Mouse (Mus musculus): ENCODE measurements around the gene Gmeb2. TPM values are rescaled to one million over a fixed set of nuclear protein-coding genes. Genes with fewer than 3 reads are reported as not detected.

Gmeb2 gene
- polyA plus RNA-seq, 1 experiment from 2014 or later: 15.9 TPM

- H3K9ac ChIP-seq: no peak overlapping the region
- no peaks in the 10 kb centered on the region for H3K36me3 ChIP-seq
- no peak for ATAC-seq (ENCODE audit: insufficient number of reproducible peaks, insufficient read depth, low FRiP score, low TSS enrichment, low read depth)
- peaks cover 8% of the 10 kb centered on the region for H3K4me1 ChIP-seq
- H3K4me2 ChIP-seq: no peak overlapping the region
- WGBS: 72% methylated on average over 2 of the region's 2 CpGs
- H3K27me3 ChIP-seq: no peaks in the 10 kb centered on the region
- no peak overlapping the region for H3K27ac ChIP-seq
- no peaks in the 10 kb centered on the region for H3K9me3 ChIP-seq
- H3K4me3 ChIP-seq: no peak overlapping the region
Observed at GRCm38 (mm10) chr2:181238861-181239260, 49.0 kb downstream of the Gmeb2 start.

GRCm38 (mm10) chr2:181238091-181238610 lies 49.7 kb downstream of the Gmeb2 start:
- H3K27ac ChIP-seq: no peak overlapping the region
- H3K9me3 ChIP-seq: no peaks in the 10 kb centered on the region
- 80% methylated on average over 10 of the region's 10 CpGs for WGBS
- peaks cover 7% of the 10 kb centered on the region for H3K4me1 ChIP-seq
- no peak overlapping the region for H3K9ac ChIP-seq
- H3K36me3 ChIP-seq: no peaks in the 10 kb centered on the region
- H3K27me3 ChIP-seq: no peaks in the 10 kb centered on the region
- H3K4me3 ChIP-seq: no peak overlapping the region
- no peak for ATAC-seq (ENCODE audit: insufficient number of reproducible peaks, insufficient read depth, low FRiP score, low TSS enrichment, low read depth)
- no peak overlapping the region for H3K4me2 ChIP-seq

- Histone ChIP-seq H3K4me1 (peaks cover 7% of the 10 kb centered on the region), H3K27ac (no peak overlapping the region)
- WGBS: 90% methylated on average over 17 of the region's 17 CpGs
Observed at GRCm38 (mm10) chr2:181237251-181238014, 50.4 kb downstream of the Gmeb2 start.

GRCm38 (mm10) chr2:181235681-181236566 lies 51.9 kb downstream of the Gmeb2 start:
- no peak; the same call in 1 of the 2 replicates for ATAC-seq (ENCODE audit: insufficient number of reproducible peaks, insufficient read depth, low FRiP score, low TSS enrichment, low read depth)
- Histone ChIP-seq H3K9ac (no peak overlapping the region), H3K4me3 (no peak overlapping the region), H3K4me2 (no peak overlapping the region), H3K27me3 (no peaks in the 10 kb centered on the region), H3K36me3 (no peaks in the 10 kb centered on the region), H3K9me3 (no peaks in the 10 kb centered on the region), H3K4me1 (no peaks in the 10 kb centered on the region), H3K27ac (no peak overlapping the region)
- 85% methylated on average over 23 of the region's 23 CpGs for WGBS

More at GRCm38 (mm10) chr2:181237251-181238014, 50.4 kb downstream of the Gmeb2 start:
- Histone ChIP-seq H3K4me2 (no peak overlapping the region), H3K36me3 (no peaks in the 10 kb centered on the region), H3K27me3 (no peaks in the 10 kb centered on the region), H3K4me3 (no peak overlapping the region), H3K9me3 (no peaks in the 10 kb centered on the region), H3K9ac (no peak overlapping the region)
- ATAC-seq (ENCODE audit: insufficient number of reproducible peaks, insufficient read depth, low FRiP score, low TSS enrichment, low read depth): no peak

- 93% methylated on average over 11 of the region's 11 CpGs for whole genome bisulfite sequencing
- no peaks in the 10 kb centered on the region for H3K27me3 ChIP-seq
- no peak overlapping the region for H3K4me3 ChIP-seq
- H3K9me3 ChIP-seq: no peaks in the 10 kb centered on the region
- H3K4me1 ChIP-seq: no peaks in the 10 kb centered on the region
- H3K27ac ChIP-seq: no peak overlapping the region
- H3K4me2 ChIP-seq: no peak overlapping the region
- ATAC-seq (ENCODE audit: insufficient number of reproducible peaks, insufficient read depth, low FRiP score, low TSS enrichment, low read depth): no peak
- H3K9ac ChIP-seq: no peak overlapping the region
- no peaks in the 10 kb centered on the region for H3K36me3 ChIP-seq
Observed at GRCm38 (mm10) chr2:181234680-181235079, 53.2 kb downstream of the Gmeb2 start.

GRCm38 (mm10) chr2:181233443-181233842 lies 54.4 kb downstream of the Gmeb2 start:
- no peaks in the 10 kb centered on the region for H3K27me3 ChIP-seq
- no peaks in the 10 kb centered on the region for H3K9me3 ChIP-seq
- H3K4me1 ChIP-seq: no peaks in the 10 kb centered on the region
- no peaks in the 10 kb centered on the region; the same call in 1 of the 2 replicates for H3K36me3 ChIP-seq
- no peak overlapping the region for H3K4me2 ChIP-seq
- 89% methylated on average over 15 of the region's 15 CpGs for WGBS
- no peak overlapping the region for H3K9ac ChIP-seq
- H3K27ac ChIP-seq: no peak overlapping the region
- ATAC-seq (ENCODE audit: insufficient number of reproducible peaks, insufficient read depth, low FRiP score, low TSS enrichment, low read depth): no peak
- H3K4me3 ChIP-seq: no peak overlapping the region

GRCm38 (mm10) chr2:181231171-181231570 lies 56.7 kb downstream of the Gmeb2 start:
- no peak for ATAC-seq (ENCODE audit: insufficient number of reproducible peaks, insufficient read depth, low FRiP score, low TSS enrichment, low read depth)
- Histone ChIP-seq H3K4me3 (no peak overlapping the region), H3K27ac (no peak overlapping the region), H3K9me3 (no peaks in the 10 kb centered on the region), H3K27me3 (no peaks in the 10 kb centered on the region), H3K9ac (no peak overlapping the region), H3K4me1 (0 out of 2 replicates have a peak, but pooled peaks cover 7% of the 10 kb centered on the region), H3K4me2 (no peak overlapping the region), H3K36me3 (no peaks in the 10 kb centered on the region; the same call in 1 of the 2 replicates)
- 75% methylated on average over 20 of the region's 20 CpGs for WGBS

- 62% methylated on average over 1 of the region's 1 CpGs for WGBS
- Histone ChIP-seq H3K27ac (no peak overlapping the region; the same call in 1 of the 2 replicates), H3K4me2 (no peak overlapping the region), H3K27me3 (no peaks in the 10 kb centered on the region), H3K9ac (no peak overlapping the region), H3K9me3 (no peaks in the 10 kb centered on the region), H3K36me3 (no peaks in the 10 kb centered on the region; the same call in 1 of the 2 replicates), H3K4me3 (no peak overlapping the region), H3K4me1 (0 out of 2 replicates have a peak, but pooled peaks cover 7% of the 10 kb centered on the region)
- ATAC-seq (ENCODE audit: insufficient number of reproducible peaks, insufficient read depth, low FRiP score, low TSS enrichment, low read depth): no peak
Observed at GRCm38 (mm10) chr2:181228335-181228734, 59.5 kb downstream of the Gmeb2 start.

- Histone ChIP-seq H3K27me3 (no peaks in the 10 kb centered on the region), H3K4me1 (0 out of 2 replicates have a peak, but pooled peaks cover 7% of the 10 kb centered on the region), H3K36me3 (no peaks in the 10 kb centered on the region; the same call in 1 of the 2 replicates), H3K9ac (no peak overlapping the region), H3K9me3 (no peaks in the 10 kb centered on the region), H3K4me3 (no peak overlapping the region), H3K27ac (no peak overlapping the region), H3K4me2 (no peak overlapping the region)
- ATAC-seq (ENCODE audit: insufficient number of reproducible peaks, insufficient read depth, low FRiP score, low TSS enrichment, low read depth): no peak
- WGBS: 83% methylated on average over 3 of the region's 3 CpGs
Observed at GRCm38 (mm10) chr2:181227122-181227521, 60.7 kb downstream of the Gmeb2 start.

GRCm38 (mm10) chr2:181224994-181225393 lies 62.8 kb downstream of the Gmeb2 start:
- Histone ChIP-seq H3K27ac (no peak overlapping the region), H3K4me3 (no peak overlapping the region), H3K9me3 (no peaks in the 10 kb centered on the region), H3K4me1 (peaks cover 15% of the 10 kb centered on the region), H3K27me3 (no peaks in the 10 kb centered on the region), H3K9ac (no peak overlapping the region), H3K4me2 (no peak overlapping the region), H3K36me3 (no peaks in the 10 kb centered on the region; the same call in 1 of the 2 replicates)
- ATAC-seq (ENCODE audit: insufficient number of reproducible peaks, insufficient read depth, low FRiP score, low TSS enrichment, low read depth): no peak
- 85% methylated on average over 2 of the region's 2 CpGs for WGBS

GRCm38 (mm10) chr2:181220361-181220760 lies 67.5 kb downstream of the Gmeb2 start:
- Histone ChIP-seq H3K27ac (no peak overlapping the region), H3K4me1 (peaks cover 16% of the 10 kb centered on the region), H3K9me3 (no peaks in the 10 kb centered on the region), H3K4me2 (peak overlapping the region; percentile 61), H3K36me3 (no peaks in the 10 kb centered on the region), H3K27me3 (0 out of 2 replicates have a peak, but pooled peaks cover 4% of the 10 kb centered on the region), H3K9ac (peak overlapping the region; percentile 41; the same call in 1 of the 2 replicates), H3K4me3 (peak overlapping the region; percentile 30)
- ATAC-seq (ENCODE audit: insufficient number of reproducible peaks, insufficient read depth, low FRiP score, low TSS enrichment, low read depth): no peak
- 26% methylated on average over 2 of the region's 2 CpGs for WGBS

Data from embryonic facial prominence, embryonic 13.5 days (tissue).